Mouse (Mus musculus): ENCODE data around the gene Gm14151.
A peak's percentile ranks its signal among the peaks of the same experiment; 100 is the strongest.
"Not testable (repeated sequence)": the region's sequence is repeated elsewhere in the genome, so short reads cannot be mapped to it uniquely, and the experiment has no call there.

Gene Gm14151

DNA sequence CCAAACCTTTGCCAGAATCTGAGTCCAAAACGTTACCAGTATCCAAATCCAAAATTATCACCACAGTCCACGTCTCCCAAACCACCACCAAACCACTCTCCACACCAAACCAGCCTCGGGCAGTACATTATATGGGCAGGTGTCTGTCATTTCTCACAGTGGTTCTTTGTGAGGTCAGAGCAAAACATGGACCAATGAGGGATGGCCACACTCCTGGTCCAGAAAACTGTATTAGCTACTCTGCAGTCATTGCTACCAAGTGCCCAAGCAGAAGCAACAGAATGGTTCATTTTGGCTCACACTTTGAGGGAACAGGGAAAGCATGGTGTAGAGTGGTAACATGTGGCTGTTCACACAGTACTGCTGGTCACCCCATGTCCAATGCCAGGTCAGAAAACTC, at the start of gene Gm14151:
Gene Gm14151 (minus strand): TSS at position 101 of the 400 bp plus-strand sequence.
- not testable (repeated sequence) for DNase-seq (ENCODE audit: low read depth)

DNA sequence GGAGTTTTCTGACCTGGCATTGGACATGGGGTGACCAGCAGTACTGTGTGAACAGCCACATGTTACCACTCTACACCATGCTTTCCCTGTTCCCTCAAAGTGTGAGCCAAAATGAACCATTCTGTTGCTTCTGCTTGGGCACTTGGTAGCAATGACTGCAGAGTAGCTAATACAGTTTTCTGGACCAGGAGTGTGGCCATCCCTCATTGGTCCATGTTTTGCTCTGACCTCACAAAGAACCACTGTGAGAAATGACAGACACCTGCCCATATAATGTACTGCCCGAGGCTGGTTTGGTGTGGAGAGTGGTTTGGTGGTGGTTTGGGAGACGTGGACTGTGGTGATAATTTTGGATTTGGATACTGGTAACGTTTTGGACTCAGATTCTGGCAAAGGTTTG, 5.8 kb upstream of the Gm14151 start, which contains the start of gene Gm14147:
Gene Gm14147 (plus strand): TSS at position 301 of the 400 bp plus-strand sequence.
- not testable (repeated sequence) for DNase-seq (ENCODE audit: low read depth)

DNA sequence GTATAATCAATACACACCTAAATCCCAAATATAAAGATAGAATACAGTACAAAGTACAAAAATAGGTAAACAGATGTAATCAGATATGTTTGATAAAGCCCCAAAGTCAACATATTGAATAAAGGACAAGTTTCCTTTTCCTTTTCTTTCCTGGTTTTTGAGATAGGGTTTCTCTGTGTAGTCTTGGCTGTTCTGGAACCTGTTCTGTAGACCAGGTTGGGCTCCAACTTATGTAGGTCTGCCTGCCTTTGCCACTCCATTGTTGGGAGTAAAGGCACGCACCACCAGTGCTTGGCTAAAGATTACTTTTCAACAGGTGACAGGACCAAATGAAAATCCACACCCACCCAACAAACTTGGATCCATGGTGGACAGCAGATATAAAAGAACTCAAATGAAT, 35.5 kb downstream of the Gm14151 start:
- DNase-seq (ENCODE audit: low read depth), result no peak

DNA sequence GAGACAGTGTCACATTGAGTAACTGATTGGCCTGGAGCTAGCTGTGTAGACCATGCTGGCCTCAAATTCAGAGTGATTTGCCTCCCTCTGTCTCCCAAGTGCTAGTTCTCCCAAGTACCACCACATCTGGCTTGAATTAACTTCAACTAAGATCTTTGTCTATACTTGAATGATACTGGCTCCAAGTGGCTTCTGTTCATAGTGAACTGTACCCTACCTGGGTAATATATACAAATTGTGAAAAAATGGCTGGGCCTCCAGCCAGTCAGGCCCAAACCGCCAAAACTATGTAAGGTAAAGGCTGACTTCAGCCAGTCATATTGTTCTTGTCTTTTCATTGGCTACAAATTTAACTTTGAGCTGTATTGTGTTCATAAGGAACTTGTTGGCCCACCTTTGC, 51.7 kb downstream of the Gm14151 start:
- no peak for DNase-seq (ENCODE audit: low read depth)

DNA sequence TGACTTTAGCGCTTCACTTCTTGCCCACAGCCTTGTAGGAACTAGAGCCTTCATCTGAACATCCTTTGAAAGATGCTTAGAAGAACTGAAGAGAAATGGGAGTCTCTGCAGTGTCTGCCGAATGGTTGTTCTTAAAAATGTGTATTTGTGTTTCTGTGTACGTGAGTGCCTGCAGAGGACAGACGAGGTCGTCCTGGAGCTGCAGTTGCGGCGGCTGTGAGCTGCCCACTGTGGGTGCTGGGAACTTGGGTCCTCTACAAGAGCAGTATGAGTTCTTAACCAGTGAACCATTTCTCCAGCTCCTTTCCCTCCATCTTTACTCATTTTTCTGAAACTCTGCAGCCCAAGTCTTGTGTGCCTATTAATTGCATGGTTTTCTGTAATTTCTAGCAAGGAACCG, 52.4 kb downstream of the Gm14151 start:
- DNase-seq (ENCODE audit: low read depth), result no peak

DNA sequence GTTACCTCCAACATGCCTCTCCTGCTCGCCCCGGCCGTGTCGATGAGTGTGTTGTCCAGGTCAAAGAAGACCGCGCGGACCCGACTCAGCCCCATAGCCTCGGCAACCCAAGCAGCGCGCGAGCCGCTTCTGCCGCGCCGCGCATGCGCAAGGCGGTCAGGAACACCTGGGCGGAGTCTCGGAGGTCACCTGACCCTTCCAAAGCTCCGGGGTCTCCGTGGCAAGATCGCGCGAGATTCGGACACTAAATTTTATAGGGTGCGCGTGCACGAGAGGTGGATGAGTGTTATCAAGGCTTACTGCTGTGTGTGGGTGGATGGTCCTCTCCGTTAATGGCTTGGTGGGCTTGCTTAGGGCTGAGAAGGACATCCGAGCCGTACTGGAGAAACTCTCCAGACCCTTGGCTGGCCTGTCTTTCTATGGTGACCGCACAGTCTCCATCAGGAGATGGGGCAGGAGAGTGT, 52.9 kb downstream of the Gm14151 start, which contains the start of the genes Ninl and Nanp:
Gene Ninl (minus strand): TSS at position 151 of the 464 bp plus-strand sequence.
Gene Nanp (minus strand): TSS at position 167 of the 464 bp plus-strand sequence.
- peak; percentile 95 for DNase-seq (ENCODE audit: low read depth)

DNA sequence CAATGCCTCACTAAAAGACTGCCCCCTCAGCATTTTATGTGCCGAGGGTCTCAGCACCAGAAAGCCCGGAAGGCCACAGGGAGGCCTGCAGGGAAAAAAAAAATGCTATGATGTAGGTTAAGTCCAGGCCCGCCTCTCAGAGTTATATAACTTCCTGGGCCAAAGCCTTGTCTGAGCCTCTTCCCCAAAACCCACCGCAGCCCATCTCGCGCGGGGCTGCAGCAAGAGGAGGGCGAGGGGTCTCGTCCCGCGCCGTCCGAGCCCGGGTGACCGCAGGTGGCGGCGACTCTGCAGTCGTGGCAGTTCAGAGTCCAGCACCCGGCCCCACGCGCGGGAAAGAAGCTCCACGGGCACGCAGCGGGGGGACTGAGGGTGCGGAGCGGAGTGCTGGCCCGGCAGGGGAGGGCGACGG, 53.3 kb downstream of the Gm14151 start:
- DNase-seq (ENCODE audit: low read depth), result peak; percentile 71

DNA sequence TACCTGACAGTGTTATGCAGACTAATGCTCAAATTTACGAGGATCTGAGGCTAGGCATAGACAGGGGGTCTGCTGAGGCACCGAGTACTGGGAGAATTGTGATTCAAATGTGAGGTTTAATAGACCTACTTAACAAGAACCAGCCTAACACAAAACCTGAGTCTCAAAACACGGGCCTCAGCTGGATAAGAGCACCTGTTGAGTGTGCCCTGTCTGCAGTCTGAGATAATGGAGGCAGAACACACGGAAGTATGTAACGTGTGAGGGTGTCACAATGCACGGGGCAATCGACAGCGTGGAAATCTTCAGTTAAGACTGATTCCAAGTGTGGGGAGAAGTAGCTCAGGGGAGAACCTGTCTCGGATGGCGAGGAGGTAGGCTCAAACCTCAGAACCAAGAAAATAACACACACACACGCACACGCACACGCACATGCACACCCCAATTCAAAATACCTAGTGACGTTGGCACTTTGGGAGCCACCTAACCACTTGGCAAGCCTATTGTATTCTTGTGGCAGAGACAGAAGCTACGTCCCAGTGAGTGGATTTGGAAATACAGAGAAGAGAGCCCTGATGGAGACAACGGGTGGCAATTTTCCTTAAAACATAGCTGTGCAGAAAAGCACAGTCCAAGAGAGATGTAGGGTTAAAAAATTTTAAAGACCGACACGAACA, 54.1 kb downstream of the Gm14151 start:
- DNase-seq (ENCODE audit: low read depth), result peak; percentile 53

DNA sequence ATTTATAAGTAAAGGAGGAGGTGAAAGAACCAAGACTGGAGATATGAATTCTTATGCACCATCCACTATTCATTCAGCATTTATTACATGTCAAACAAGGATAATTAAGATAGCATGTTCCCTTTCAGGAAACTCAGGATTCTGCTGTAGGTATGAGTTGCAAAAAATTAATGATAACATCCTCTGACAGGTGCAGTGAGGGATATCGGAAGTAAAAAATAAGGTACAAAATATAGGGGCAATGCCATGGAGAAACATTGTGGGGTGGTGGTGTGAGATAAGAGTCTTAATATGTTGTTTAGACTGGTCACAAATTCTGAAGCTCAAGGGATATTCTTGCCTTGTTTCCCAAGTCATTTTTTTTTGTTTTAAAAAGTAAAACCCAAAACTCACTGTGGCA, 54.9 kb downstream of the Gm14151 start:
- DNase-seq (ENCODE audit: low read depth), result no peak
